Mouse (Mus musculus) adrenal gland, postnatal 25 days (tissue): ENCODE measurements at regions not wholly inside any gene's neighbourhood (a gene's known extent, or its start where the extent isn't known, plus 50 kb on each side); places are given as distances from the start of the nearest gene placed in this dataset.
A peak's percentile ranks its signal among the peaks of the same experiment; 100 is the strongest.
"Not testable (repeated sequence)": the region's sequence is repeated elsewhere in the genome, so short reads cannot be mapped to it uniquely, and the experiment has no call there.

ENCODE experiments used
- DNase-seq: peaks from one replicate; pipeline ENCODE4 v3.0.0; 2021; ENCODE audit warnings: mixed read lengths

- no peak for DNase-seq
Measured at GRCm38 (mm10) chr16:20047356-20047755, 50.0 kb upstream of the Klhl24 start.

- not testable (repeated sequence) for DNase-seq
Measured at GRCm38 (mm10) chr16:20035166-20035565, 52.3 kb upstream of the Klhl6 start.

GRCm38 (mm10) chr16:20032328-20033081 lies 49.7 kb upstream of the Klhl6 start:
- DNase-seq, result peak; percentile 44
